Mouse (Mus musculus): Measurements from ENCODE around the gene Zc3h12d. TPM values are rescaled to one million over a fixed set of nuclear protein-coding genes. Genes with fewer than 3 reads are reported as not detected.

Gene Zc3h12d
- under 1 TPM in 1 of 2 experiments, not detected in 1; 0.11 TPM for total RNA-seq (2021)
- long read RNA-seq, experiment 1: 0 reads
- long read RNA-seq, experiment 2: 0 reads

- DNase-seq (ENCODE audit: low spot score): no peak
These were observed at the start of gene Zc3h12d for GRCm38 (mm10) chr10:7832171-7832676. Zc3h12d (plus strand) TSS chr10:7832470.

GRCm38 (mm10) chr10:7787319-7787718 lies 45.0 kb upstream of the Zc3h12d start:
- no peak for DNase-seq (ENCODE audit: low spot score)

GRCm38 (mm10) chr10:7792254-7792750 lies 40.0 kb upstream of the Zc3h12d start:
- no peak for DNase-seq (ENCODE audit: low spot score)

DNA sequence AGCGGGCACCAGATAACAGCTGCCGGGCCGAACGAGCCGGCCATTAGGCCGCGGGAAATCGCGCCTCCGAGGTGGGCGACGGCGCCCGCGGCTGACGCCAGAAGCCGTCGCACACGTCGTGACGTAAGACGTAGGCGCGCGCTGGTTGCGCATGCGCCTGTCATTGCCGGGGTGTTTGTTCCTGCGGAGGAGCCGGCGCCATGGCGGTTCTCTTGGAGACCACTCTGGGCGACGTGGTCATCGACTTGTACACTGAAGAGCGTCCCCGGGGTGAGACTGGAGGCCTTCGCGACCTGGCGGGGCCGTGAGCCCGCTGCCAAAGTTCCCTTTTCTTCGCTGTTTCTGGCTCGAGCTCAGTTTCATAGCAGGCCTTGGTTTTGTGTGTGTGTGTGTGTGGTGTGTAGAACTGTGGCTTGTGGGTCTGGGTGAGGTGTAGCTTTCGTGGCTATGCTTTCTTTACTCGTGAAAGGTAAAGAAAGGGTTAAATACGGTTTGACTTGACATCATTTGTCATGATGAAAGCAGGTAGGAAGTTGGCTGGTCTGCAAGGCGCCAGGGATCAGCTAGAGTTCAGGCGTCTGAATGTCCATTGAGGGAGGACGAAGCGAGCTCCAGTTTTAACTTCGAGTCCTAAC lies 39.4 kb upstream of the Zc3h12d start, which contains the start of the genes Ginm1 and Ppil4:
Gene Ginm1 (minus strand): TSS at position 74 of the 635 bp plus-strand sequence.
Gene Ppil4 (plus strand): TSS at position 141 of the 635 bp plus-strand sequence.
- DNase-seq (ENCODE audit: low spot score): peak; percentile 86

DNA sequence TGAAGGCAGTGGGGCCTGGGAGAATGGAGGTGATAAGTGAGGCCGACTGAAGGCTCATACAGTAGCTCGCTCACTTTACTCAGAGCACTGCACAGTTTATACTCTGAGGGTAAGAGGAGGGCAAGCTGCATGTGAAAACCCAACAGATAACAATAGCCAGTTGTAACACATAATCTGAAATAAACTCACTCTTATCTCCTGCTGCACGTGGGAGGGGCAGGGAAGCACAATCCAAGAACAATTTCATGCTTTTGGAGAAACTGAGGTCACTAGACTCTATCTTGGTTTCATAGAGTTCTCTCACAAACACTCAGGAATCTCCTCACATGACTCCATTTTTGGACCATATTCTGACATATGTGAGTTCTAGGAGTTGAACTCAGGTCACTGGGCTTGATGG lies 31.0 kb upstream of the Zc3h12d start:
- DNase-seq (ENCODE audit: low spot score): no peak

GRCm38 (mm10) chr10:7802519-7803140 lies 29.6 kb upstream of the Zc3h12d start:
- no peak for DNase-seq (ENCODE audit: low spot score)

GRCm38 (mm10) chr10:7809937-7810336 lies 22.3 kb upstream of the Zc3h12d start:
- peak; percentile 75 for DNase-seq (ENCODE audit: low spot score)

GRCm38 (mm10) chr10:7816476-7816875 lies 15.8 kb upstream of the Zc3h12d start:
- no peak for DNase-seq (ENCODE audit: low spot score)

- no peak for DNase-seq (ENCODE audit: low spot score)
These were observed 13.6 kb upstream of the Zc3h12d start for GRCm38 (mm10) chr10:7818676-7819075.

DNA sequence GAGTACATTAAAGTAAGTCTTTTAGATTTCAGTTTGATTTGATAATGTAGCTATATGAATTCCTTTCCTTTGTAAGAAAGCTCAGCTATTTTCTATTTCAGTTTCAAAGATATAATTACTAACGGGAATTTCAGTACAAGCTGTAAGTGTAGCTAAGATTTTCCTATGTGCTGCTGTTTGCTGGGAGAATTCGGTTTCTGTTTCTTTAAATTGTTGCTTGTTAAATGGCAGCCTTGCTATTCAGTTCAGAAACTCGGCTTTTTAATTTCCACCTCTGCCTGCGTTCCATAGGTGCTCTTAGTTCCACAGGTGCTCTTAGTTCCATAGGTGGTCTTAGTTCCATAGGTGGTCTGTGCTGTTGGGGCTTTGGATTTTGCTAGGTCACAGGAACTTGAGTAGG lies 13.1 kb upstream of the Zc3h12d start:
- DNase-seq (ENCODE audit: low spot score): no peak

- no peak for DNase-seq (ENCODE audit: low spot score)
These were observed 12.7 kb upstream of the Zc3h12d start for GRCm38 (mm10) chr10:7819603-7820002.

GRCm38 (mm10) chr10:7820171-7820570 lies 12.1 kb upstream of the Zc3h12d start:
- no peak for DNase-seq (ENCODE audit: low spot score)

GRCm38 (mm10) chr10:7821981-7822380 lies 10.3 kb upstream of the Zc3h12d start:
- DNase-seq (ENCODE audit: low spot score): no peak

DNA sequence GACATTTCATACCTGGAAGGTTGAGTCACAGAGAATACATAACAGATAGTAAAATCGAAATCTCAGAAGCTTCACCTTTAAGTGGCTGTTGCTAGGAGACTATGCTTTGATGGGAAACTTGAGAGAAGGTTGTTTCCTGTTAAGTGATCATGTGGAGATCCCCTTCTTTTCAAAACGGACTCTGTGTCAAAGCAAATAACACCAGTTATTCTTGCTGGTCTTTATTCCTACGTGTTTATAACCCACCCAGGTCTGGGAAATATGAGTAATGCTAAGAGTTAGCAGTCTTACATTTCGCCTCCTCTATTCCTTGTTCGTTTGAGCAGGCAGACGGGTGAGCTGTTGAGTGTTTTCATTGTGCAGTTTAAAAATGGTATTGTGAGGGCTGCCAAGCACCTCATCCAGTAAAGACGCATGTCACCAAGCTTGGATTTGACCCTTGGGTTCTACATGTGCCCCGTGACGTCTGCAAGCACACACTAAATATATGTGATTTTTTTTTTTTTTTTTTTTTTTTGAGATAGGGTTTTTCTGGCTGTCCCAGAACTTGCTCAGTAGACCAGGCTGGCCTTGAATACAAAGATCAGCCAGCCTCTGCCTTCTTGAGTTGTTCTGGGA lies 7.5 kb upstream of the Zc3h12d start:
- DNase-seq (ENCODE audit: low spot score): no peak

GRCm38 (mm10) chr10:7825281-7825665 lies 7.0 kb upstream of the Zc3h12d start:
- no peak for DNase-seq (ENCODE audit: low spot score)

GRCm38 (mm10) chr10:7826106-7826505 lies 6.2 kb upstream of the Zc3h12d start:
- no peak for DNase-seq (ENCODE audit: low spot score)

DNA sequence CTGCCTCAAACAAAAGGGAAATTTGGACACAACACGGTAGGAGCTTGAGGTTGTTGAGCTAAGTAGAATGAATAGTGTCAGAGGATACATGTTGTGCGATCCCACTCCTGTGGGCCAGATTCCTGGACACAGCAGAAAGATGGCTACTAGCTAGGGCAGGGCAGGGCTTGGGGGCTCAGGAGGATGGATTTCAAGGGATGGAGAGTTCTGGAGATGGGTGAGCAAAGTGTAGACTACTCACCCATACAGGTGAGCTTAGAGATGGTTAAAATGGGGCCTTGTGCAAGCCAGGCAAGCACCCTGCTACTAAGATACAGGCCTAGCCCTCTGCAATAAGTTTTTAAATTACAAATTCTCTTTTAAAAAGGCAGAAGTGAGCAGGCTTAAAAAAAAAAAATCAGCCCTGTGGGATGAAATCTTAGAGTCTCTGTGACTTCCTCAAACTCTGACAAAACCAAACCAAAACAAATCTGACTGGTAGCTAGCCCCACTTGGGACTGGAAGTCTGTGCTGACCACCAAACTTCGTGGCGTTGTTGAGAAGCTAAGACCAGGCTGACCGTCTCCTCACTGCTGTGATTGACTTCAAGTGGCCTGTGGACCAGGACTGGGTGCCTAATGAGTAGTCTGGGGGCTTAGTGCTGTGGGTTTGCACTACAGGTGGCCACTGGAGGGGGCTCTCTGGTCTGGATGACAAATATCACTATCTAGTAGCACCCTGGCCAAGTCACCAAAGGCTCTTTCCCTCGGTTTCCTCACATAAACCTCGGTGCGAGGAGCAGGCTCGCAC lies 1.3 kb downstream of the Zc3h12d start:
- DNase-seq (ENCODE audit: low spot score): no peak

DNA sequence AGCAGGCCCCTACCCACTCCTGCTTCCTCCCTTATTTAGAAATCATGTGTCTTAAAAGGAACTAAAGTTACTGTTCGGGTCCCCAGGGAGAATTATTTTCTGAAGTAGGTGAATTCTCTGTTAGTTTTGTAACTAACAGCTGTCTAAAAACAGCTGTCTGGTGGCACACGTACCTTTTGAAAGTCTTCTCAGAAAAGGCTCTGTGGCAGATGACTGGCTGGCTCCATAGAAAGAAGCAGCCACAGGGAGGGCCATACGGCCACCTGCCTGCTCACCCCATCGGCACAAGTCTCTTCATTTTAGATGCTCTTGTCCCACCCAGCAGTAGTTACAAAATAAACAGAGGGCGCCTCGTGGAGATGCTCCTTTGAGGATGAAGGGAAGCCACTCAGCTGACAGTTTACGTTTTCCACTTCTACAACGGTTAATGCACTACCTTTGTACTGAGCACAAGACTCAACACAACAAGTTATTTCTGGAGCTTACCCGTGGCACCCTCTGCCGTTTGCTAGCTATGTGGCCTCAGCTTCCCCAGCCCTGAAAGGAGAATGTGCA lies 2.5 kb downstream of the Zc3h12d start:
- no peak for DNase-seq (ENCODE audit: low spot score)

- DNase-seq (ENCODE audit: low spot score): no peak
These were observed 4.6 kb downstream of the Zc3h12d start for GRCm38 (mm10) chr10:7836902-7837301.

DNA sequence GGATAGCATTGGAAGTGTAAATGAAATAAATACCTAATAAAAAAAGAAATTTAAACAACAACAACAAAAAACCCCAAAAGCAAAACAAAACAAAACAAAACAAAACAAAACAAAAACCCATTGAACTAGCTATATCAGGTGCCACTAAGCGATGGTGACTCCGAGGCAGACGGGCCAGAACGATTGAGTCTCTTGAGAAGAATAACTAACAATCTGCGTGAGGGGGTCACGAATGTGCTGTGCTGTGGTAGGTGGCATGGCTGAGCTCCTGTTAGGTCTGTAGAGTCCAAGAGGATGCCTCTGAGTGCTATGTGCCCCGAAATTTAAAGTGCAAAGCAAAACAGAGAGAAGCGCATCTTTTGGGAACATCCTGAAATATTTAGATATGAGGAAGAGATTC lies 5.2 kb downstream of the Zc3h12d start:
- DNase-seq (ENCODE audit: low spot score): no peak

GRCm38 (mm10) chr10:7838036-7838435 lies 5.8 kb downstream of the Zc3h12d start:
- DNase-seq (ENCODE audit: low spot score): peak; percentile 30
